Mouse (Mus musculus) CH12.LX (cell line): ENCODE results near the gene Dlg2.

Experiments
- CHD2 ChIP-seq: IDR thresholded peaks from 2 replicates; pipeline ENCODE4 v1.6.1; 2011; ENCODE audit warnings: low read length, improper control_type of control experiment
- CTCF ChIP-seq, 2 experiments: IDR thresholded peaks in 1 of 2; conservative IDR thresholded peaks in 1 of 2; 2 replicates each; pipeline ENCODE4 v1.5.1; 2011 to 2012; ENCODE audit warnings: low read depth in 2 of 2, low read length in 2 of 2, improper control_type of control experiment in 1 of 2, inconsistent platforms in 1 of 2, mild to moderate bottlenecking in 1 of 2, moderate library complexity in 1 of 2
- E2F4 ChIP-seq: IDR thresholded peaks from 2 replicates; pipeline ENCODE4 v1.6.1; 2011; ENCODE audit warnings: low read depth, low read length, improper control_type of control experiment; ENCODE audit not compliant: insufficient replicate concordance
- ELF1 ChIP-seq: IDR thresholded peaks from 2 replicates; pipeline ENCODE4 v1.6.1; 2014; ENCODE audit warnings: low read depth, mild to moderate bottlenecking, inconsistent platforms, low read length, improper control_type of control experiment
- EP300 ChIP-seq: IDR thresholded peaks from 2 replicates; pipeline ENCODE4 v1.6.1; 2011; ENCODE audit warnings: low read length, improper control_type of control experiment
- MAFK ChIP-seq: IDR thresholded peaks from 2 replicates; pipeline ENCODE4 v1.6.1; 2011; ENCODE audit warnings: low read length, improper control_type of control experiment; ENCODE audit not compliant: insufficient replicate concordance
- MXI1 ChIP-seq: IDR thresholded peaks from 2 replicates; pipeline ENCODE4 v1.6.1; 2011; ENCODE audit warnings: mild to moderate bottlenecking, low read depth, low read length, improper control_type of control experiment
- NELFE ChIP-seq: IDR thresholded peaks from 2 replicates; pipeline ENCODE4 v1.6.1; 2011; ENCODE audit warnings: low read depth, low read length, improper control_type of control experiment
- POLR2A ChIP-seq: IDR thresholded peaks from 2 replicates; pipeline ENCODE4 v1.6.1; 2011; ENCODE audit warnings: low read depth, mild to moderate bottlenecking, improper control_type of control experiment, low read length
- USF1 ChIP-seq: IDR thresholded peaks from 2 replicates; pipeline ENCODE4 v1.6.1; 2014; ENCODE audit warnings: low read depth, mild to moderate bottlenecking, inconsistent platforms, low read length, improper control_type of control experiment
- ZC3H11A ChIP-seq: IDR thresholded peaks from 2 replicates; pipeline ENCODE4 v1.6.1; 2012; ENCODE audit warnings: low read depth, mild to moderate bottlenecking, inconsistent platforms, low read length, improper control_type of control experiment

DNA sequence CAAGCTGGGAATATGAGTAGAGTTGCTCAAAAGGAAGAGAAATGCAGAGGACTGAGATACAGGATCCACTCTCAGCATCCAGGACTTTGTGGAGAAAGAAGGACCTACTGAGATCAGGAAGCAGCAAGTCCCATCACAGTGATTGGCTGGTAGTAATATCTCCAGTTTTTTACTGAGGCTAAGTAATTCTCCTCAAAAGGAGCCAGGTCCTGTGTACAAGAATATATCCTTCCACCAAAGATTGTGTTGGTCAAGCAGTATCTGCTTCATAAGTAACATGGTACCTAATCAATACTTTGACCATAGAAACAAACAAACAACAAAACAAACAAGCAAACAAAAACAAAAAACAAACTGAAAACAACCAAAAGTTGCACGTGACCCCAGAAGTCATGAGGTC, 980.3 kb downstream of the Dlg2 start:
- TF ChIP-seq CHD2 = no peak
- no peak for TF ChIP-seq CTCF (conservative IDR thresholded peaks at IDR 0.05 in 1 of 2, IDR thresholded peaks at IDR 0.05 in 1 of 2; ENCODE audit: low read depth in 2 of 2, low read length in 2 of 2)
- no peak for TF ChIP-seq E2F4
- TF ChIP-seq ELF1 = no peak
- TF ChIP-seq POLR2A = no peak
- no peak for TF ChIP-seq MXI1
- TF ChIP-seq NELFE = no peak
- no peak for TF ChIP-seq USF1
- no peak for TF ChIP-seq MAFK
- no peak for TF ChIP-seq ZC3H11A
- TF ChIP-seq EP300 = no peak
